Mouse (Mus musculus): Measurements from ENCODE around the gene Mmp12. TPM values are rescaled to one million over a fixed set of nuclear protein-coding genes. Genes with fewer than 3 reads are reported as not detected.
"Not testable (repeated sequence)": the region's sequence is repeated elsewhere in the genome, so short reads cannot be mapped to it uniquely, and the experiment has no call there.

Gene Mmp12
- total RNA-seq (2021), result 10 to 100 TPM in 1 of 2 experiments, 1 to 10 TPM in 1; 5.4 to 18.5 TPM
- long read RNA-seq, experiment 1, transcript Mmp12-201 (10 exons, 3,607 nt), result major isoform, 8 of 8 reads
- long read RNA-seq, experiment 1, partial matches to known transcripts, result 0 of 8 reads
- long read RNA-seq, experiment 1, other reads (novel, unspliced or antisense), result 0 of 8 reads
- long read RNA-seq, experiment 2, partial matches to known transcripts, result 1 of 5 reads
- long read RNA-seq, experiment 2, other reads (novel, unspliced or antisense), result 0 of 5 reads

GRCm38 (mm10) chr9:7344107-7344506 lies at the start of gene Mmp12:
Gene Mmp12, plus strand, starts transcription at chr9:7344381.
- DNase-seq (ENCODE audit: low spot score in 2 of 2), result no peak

- no peak for DNase-seq (ENCODE audit: low spot score in 2 of 2)
These were observed 12.3 kb upstream of the Mmp12 start for GRCm38 (mm10) chr9:7331847-7332246.

GRCm38 (mm10) chr9:7335766-7336680 lies 8.2 kb upstream of the Mmp12 start:
- no peak for DNase-seq (ENCODE audit: low spot score in 2 of 2)

GRCm38 (mm10) chr9:7336740-7337483 lies 7.3 kb upstream of the Mmp12 start:
- no peak for DNase-seq (ENCODE audit: low spot score in 2 of 2)

- DNase-seq (ENCODE audit: low spot score in 2 of 2), result no peak
These were observed 1.3 kb downstream of the Mmp12 start for GRCm38 (mm10) chr9:7345513-7345912.

GRCm38 (mm10) chr9:7354535-7354934 lies 10.4 kb downstream of the Mmp12 start:
- no peak for DNase-seq (ENCODE audit: low spot score in 2 of 2)

- DNase-seq (ENCODE audit: low spot score in 2 of 2), result no peak
These were observed 43.8 kb downstream of the Mmp12 start, which contains the start of gene Mmp1b for GRCm38 (mm10) chr9:7387947-7388346. Gene Mmp1b, minus strand, starts transcription at chr9:7388047.

- not testable (repeated sequence) for DNase-seq (ENCODE audit: low spot score in 2 of 2)
These were observed 52.4 kb downstream of the Mmp12 start for GRCm38 (mm10) chr9:7396556-7396955.

Other genes starting within 250 kb of the Mmp12 start
- gene Dync2h1, start 159.9 kb upstream of the Mmp12 start, total RNA-seq (2021), result 10 to 100 TPM in 1 of 2 experiments, 1 to 10 TPM in 1; 9.7 to 11.6 TPM
- gene Dcun1d5, start 159.9 kb upstream of the Mmp12 start, total RNA-seq (2021), result 10 to 100 TPM; 82.1 to 87.0 TPM
- 1 to 10 TPM in 1 of 2 experiments, under 1 TPM in 1; 0.46 to 1.5 TPM for gene Mmp13, start 71.9 kb upstream of the Mmp12 start, total RNA-seq (2021)
- gene Mmp1b, start 43.7 kb downstream of the Mmp12 start, total RNA-seq (2021), result not detected
- gene Mmp3, start 101.4 kb downstream of the Mmp12 start, total RNA-seq (2021), result under 1 TPM in 1 of 2 experiments, not detected in 1; 0.17 TPM
- not detected for gene Mmp10, start 158.0 kb downstream of the Mmp12 start, total RNA-seq (2021)
- gene Mmp8, start 214.1 kb downstream of the Mmp12 start, total RNA-seq (2021), result under 1 TPM in 1 of 2 experiments, not detected in 1; 0.23 TPM
- gene Mmp27, start 227.0 kb downstream of the Mmp12 start, total RNA-seq (2021), result 1 to 10 TPM in 1 of 2 experiments, under 1 TPM in 1; 0.61 to 8.8 TPM

All from adrenal gland, adult 18-20 months (tissue).